Mouse (Mus musculus): Measurements from ENCODE around the gene Egfl8. TPM values are rescaled to one million over a fixed set of nuclear protein-coding genes. Genes with fewer than 3 reads are reported as not detected.

The Egfl8 gene
- polyA plus RNA-seq, 1 experiment from 2014 or later = 0.33 TPM

DNA sequence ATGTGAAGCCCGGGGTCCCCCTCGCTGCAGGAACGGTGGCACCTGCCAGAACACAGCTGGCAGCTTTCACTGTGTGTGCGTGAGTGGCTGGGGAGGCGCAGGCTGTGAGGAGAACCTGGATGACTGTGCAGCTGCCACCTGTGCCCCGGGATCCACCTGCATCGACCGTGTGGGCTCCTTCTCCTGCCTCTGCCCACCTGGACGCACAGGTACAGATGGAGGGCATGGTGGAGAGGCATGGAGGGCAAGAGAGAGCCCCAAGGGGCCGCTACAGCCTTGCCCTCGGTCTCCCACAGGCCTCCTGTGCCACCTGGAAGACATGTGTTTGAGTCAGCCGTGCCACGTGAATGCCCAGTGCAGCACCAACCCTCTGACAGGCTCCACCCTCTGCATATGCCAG, 47.4 kb downstream of the Egfl8 start:
- Histone ChIP-seq H3K4me3 (replicated peaks) (no peak overlapping the region), H3K9ac (no peak overlapping the region), H3K36me3 (replicated peaks) (no peaks in the 10 kb centered on the region), H3K27ac (replicated peaks) (no peak overlapping the region), H3K4me1 (replicated peaks) (no peaks in the 10 kb centered on the region; the same call in 1 of the 2 replicates), H3K9me3 (replicated peaks) (no peaks in the 10 kb centered on the region), H3K4me2 (no peak overlapping the region), H3K27me3 (peaks cover 27% of the 10 kb centered on the region)
- 64% methylated on average over 13 of the region's 13 CpGs for WGBS (ENCODE audit: insufficient replicate concordance)
- no peak for ATAC-seq (ENCODE audit: insufficient read depth)

DNA sequence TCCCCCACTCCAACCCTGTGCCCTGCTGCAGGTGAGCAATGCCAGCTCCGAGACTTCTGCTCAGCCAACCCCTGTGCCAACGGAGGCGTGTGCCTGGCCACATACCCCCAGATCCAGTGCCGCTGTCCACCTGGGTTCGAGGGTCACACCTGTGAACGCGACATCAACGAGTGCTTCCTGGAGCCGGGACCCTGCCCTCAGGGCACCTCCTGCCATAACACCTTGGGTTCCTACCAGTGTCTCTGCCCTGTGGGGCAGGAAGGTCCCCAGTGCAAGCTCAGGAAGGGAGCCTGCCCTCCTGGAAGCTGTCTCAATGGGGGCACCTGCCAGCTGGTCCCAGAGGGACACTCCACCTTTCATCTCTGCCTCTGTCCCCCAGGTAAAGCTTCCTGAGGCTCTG, 48.5 kb downstream of the Egfl8 start:
- H3K27me3 ChIP-seq = peaks cover 27% of the 10 kb centered on the region
- no peak overlapping the region for H3K9ac ChIP-seq
- 62% methylated on average over 9 of the region's 9 CpGs for WGBS (ENCODE audit: insufficient replicate concordance)
- H3K4me1 ChIP-seq (replicated peaks) = no peaks in the 10 kb centered on the region; the same call in 1 of the 2 replicates
- no peak for ATAC-seq (ENCODE audit: insufficient read depth)
- H3K9me3 ChIP-seq (replicated peaks) = no peaks in the 10 kb centered on the region
- no peaks in the 10 kb centered on the region for H3K36me3 ChIP-seq (replicated peaks)
- H3K27ac ChIP-seq (replicated peaks) = no peak overlapping the region
- no peak overlapping the region for H3K4me2 ChIP-seq
- H3K4me3 ChIP-seq (replicated peaks) = no peak overlapping the region

- H3K4me2 ChIP-seq = no peak overlapping the region
- H3K9ac ChIP-seq = no peak overlapping the region
- peaks cover 13% of the 10 kb centered on the region for H3K4me1 ChIP-seq (replicated peaks)
- H3K36me3 ChIP-seq (replicated peaks) = no peaks in the 10 kb centered on the region
- H3K9me3 ChIP-seq (replicated peaks) = no peaks in the 10 kb centered on the region
- H3K27ac ChIP-seq (replicated peaks) = 0 out of 2 replicates have a peak overlapping the region, but pooled peaks have one; percentile 7
- ATAC-seq (ENCODE audit: insufficient read depth) = no peak
- H3K27me3 ChIP-seq = peaks cover 23% of the 10 kb centered on the region
- WGBS (ENCODE audit: insufficient replicate concordance) = 47% methylated on average over 3 of the region's 3 CpGs
- no peak overlapping the region for H3K4me3 ChIP-seq (replicated peaks)
Observed at GRCm38 (mm10) chr17:34564796-34565195, 51.0 kb downstream of the Egfl8 start.

DNA sequence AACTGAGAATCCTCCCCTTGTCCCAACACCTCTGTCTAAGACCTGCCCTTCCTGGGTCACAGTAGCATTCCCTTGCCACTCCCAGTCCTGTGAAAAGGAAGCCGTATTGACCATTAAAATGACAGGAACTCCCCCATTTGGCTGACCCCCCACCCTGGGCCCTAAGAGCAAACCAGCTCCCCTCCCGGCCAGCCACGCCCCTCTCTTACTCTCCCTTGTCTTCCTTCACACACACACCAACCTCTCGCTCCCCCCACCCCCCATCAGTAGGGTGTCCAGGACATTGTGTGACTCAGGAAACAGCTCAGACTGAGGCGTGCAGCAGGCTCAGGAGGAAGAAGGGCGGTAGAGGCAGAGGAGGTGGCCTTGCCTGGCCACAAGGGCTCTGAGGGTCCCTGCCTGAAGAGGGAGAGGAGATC, 51.8 kb downstream of the Egfl8 start, which contains the start of gene Notch4:
Gene Notch4, plus strand, starts transcription at position 266 of the 419 bp plus-strand sequence.
- Histone ChIP-seq H3K4me3 (replicated peaks) (no peak within 1 kb of the TSS), H3K4me1 (replicated peaks) (peaks cover 18% of the 10 kb centered on the region), H3K9ac (no peak within 1 kb of the TSS), H3K36me3 (replicated peaks) (no peaks in the 10 kb centered on the region), H3K9me3 (replicated peaks) (no peaks in the 10 kb centered on the region), H3K4me2 (no peak within 1 kb of the TSS), H3K27me3 (peaks cover 23% of the 10 kb centered on the region), H3K27ac (replicated peaks) (0 out of 2 replicates have a peak within 1 kb of the TSS, but pooled peaks have one; percentile 7)
- peak; percentile 37; the same call in 1 of the 2 replicates for ATAC-seq (ENCODE audit: insufficient read depth)
- WGBS (ENCODE audit: insufficient replicate concordance) = 11% methylated on average over 6 of the region's 6 CpGs

GRCm38 (mm10) chr17:34563354-34563753, 52.4 kb downstream of the Egfl8 start:
- no peak overlapping the region for H3K27ac ChIP-seq (replicated peaks)
- no peaks in the 10 kb centered on the region for H3K9me3 ChIP-seq (replicated peaks)
- H3K4me2 ChIP-seq = no peak overlapping the region
- no peak overlapping the region for H3K4me3 ChIP-seq (replicated peaks)
- H3K36me3 ChIP-seq (replicated peaks) = no peaks in the 10 kb centered on the region
- no peak for ATAC-seq (ENCODE audit: insufficient read depth)
- peaks cover 22% of the 10 kb centered on the region for H3K27me3 ChIP-seq
- H3K9ac ChIP-seq = no peak overlapping the region
- H3K4me1 ChIP-seq (replicated peaks) = peaks cover 18% of the 10 kb centered on the region
- WGBS (ENCODE audit: insufficient replicate concordance) = 69% methylated on average over 11 of the region's 11 CpGs

Other genes with a start within 250 kb of the Egfl8 start
- 0.05 TPM in 1 of 2 replicates, not detected in the other for gene Btnl1, start 238.8 kb downstream of the Egfl8 start, polyA plus RNA-seq (2015; fragmentation: Nextera tagmentation; extraction: Ambion mirVana)
- gene BC051142, start 217.2 kb downstream of the Egfl8 start, polyA plus RNA-seq (2015; fragmentation: Nextera tagmentation; extraction: Ambion mirVana) = not detected in 2 replicates
- gene Btnl4, start 138.7 kb downstream of the Egfl8 start, polyA plus RNA-seq (2015; fragmentation: Nextera tagmentation; extraction: Ambion mirVana) = not detected in 2 replicates
- not detected in 2 replicates for gene Btnl6, start 98.6 kb downstream of the Egfl8 start, polyA plus RNA-seq (2015; fragmentation: Nextera tagmentation; extraction: Ambion mirVana)
- 0.64 and 0.75 TPM in 2 replicates for gene Notch4, start 51.7 kb downstream of the Egfl8 start, polyA plus RNA-seq (2015; fragmentation: Nextera tagmentation; extraction: Ambion mirVana)
- 14.9 and 17.6 TPM in 2 replicates for gene Gpsm3, start 26.2 kb downstream of the Egfl8 start, polyA plus RNA-seq (2015; fragmentation: Nextera tagmentation; extraction: Ambion mirVana)
- 2.4 and 2.8 TPM in 2 replicates for gene Pbx2, start 24.7 kb downstream of the Egfl8 start, polyA plus RNA-seq (2015; fragmentation: Nextera tagmentation; extraction: Ambion mirVana)
- 0.70 and 0.88 TPM in 2 replicates for gene Ager, start 18.1 kb downstream of the Egfl8 start, polyA plus RNA-seq (2015; fragmentation: Nextera tagmentation; extraction: Ambion mirVana)
- gene Rnf5, start 12.3 kb downstream of the Egfl8 start, polyA plus RNA-seq (2015; fragmentation: Nextera tagmentation; extraction: Ambion mirVana) = 88.4 and 106 TPM in 2 replicates
- 21.1 and 23.6 TPM in 2 replicates for gene Agpat1, start 11.7 kb downstream of the Egfl8 start, polyA plus RNA-seq (2015; fragmentation: Nextera tagmentation; extraction: Ambion mirVana)
- 10.7 and 10.8 TPM in 2 replicates for gene Ppt2, start 12.5 kb upstream of the Egfl8 start, polyA plus RNA-seq (2015; fragmentation: Nextera tagmentation; extraction: Ambion mirVana)
- not detected in 2 replicates for gene Prrt1, start 13.6 kb upstream of the Egfl8 start, polyA plus RNA-seq (2015; fragmentation: Nextera tagmentation; extraction: Ambion mirVana)
- 4.0 and 5.0 TPM in 2 replicates for gene Fkbpl, start 28.8 kb upstream of the Egfl8 start, polyA plus RNA-seq (2015; fragmentation: Nextera tagmentation; extraction: Ambion mirVana)
- 19.9 and 21.2 TPM in 2 replicates for gene Atf6b, start 31.2 kb upstream of the Egfl8 start, polyA plus RNA-seq (2015; fragmentation: Nextera tagmentation; extraction: Ambion mirVana)
- gene Tnxb, start 54.6 kb upstream of the Egfl8 start, polyA plus RNA-seq (2015; fragmentation: Nextera tagmentation; extraction: Ambion mirVana) = 0.17 and 0.20 TPM in 2 replicates
- gene C4b, start 127.9 kb upstream of the Egfl8 start, polyA plus RNA-seq (2015; fragmentation: Nextera tagmentation; extraction: Ambion mirVana) = 9.8 and 17.1 TPM in 2 replicates
- gene Cyp21a1, start 188.6 kb upstream of the Egfl8 start, polyA plus RNA-seq (2015; fragmentation: Nextera tagmentation; extraction: Ambion mirVana) = 0.24 and 0.50 TPM in 2 replicates
- 12.0 and 14.1 TPM in 2 replicates for gene Stk19, start 221.0 kb upstream of the Egfl8 start, polyA plus RNA-seq (2015; fragmentation: Nextera tagmentation; extraction: Ambion mirVana)
- gene Dxo, start 221.0 kb upstream of the Egfl8 start, polyA plus RNA-seq (2015; fragmentation: Nextera tagmentation; extraction: Ambion mirVana) = 29.8 and 31.2 TPM in 2 replicates
- 24.5 and 29.2 TPM in 2 replicates for gene Skiv2l, start 234.2 kb upstream of the Egfl8 start, polyA plus RNA-seq (2015; fragmentation: Nextera tagmentation; extraction: Ambion mirVana)
- 45.6 and 46.7 TPM in 2 replicates for gene Nelfe, start 234.4 kb upstream of the Egfl8 start, polyA plus RNA-seq (2015; fragmentation: Nextera tagmentation; extraction: Ambion mirVana)
- gene Cfb, start 246.5 kb upstream of the Egfl8 start, polyA plus RNA-seq (2015; fragmentation: Nextera tagmentation; extraction: Ambion mirVana) = 281 and 374 TPM in 2 replicates